Mouse (Mus musculus) erythroblast, embryonic 14.5 days (primary cell): ENCODE results near the gene Adamtsl4.

Source experiments
- GATA1 ChIP-seq: IDR thresholded peaks from 2 replicates; pipeline ENCODE4 v1.6.1; 2012; ENCODE audit warnings: low read length, inconsistent platforms, mixed read lengths
- TAL1 ChIP-seq: IDR thresholded peaks from 3 replicates; pipeline ENCODE4 v1.6.1; 2012; ENCODE audit warnings: low read length, inconsistent platforms, mixed read lengths

DNA sequence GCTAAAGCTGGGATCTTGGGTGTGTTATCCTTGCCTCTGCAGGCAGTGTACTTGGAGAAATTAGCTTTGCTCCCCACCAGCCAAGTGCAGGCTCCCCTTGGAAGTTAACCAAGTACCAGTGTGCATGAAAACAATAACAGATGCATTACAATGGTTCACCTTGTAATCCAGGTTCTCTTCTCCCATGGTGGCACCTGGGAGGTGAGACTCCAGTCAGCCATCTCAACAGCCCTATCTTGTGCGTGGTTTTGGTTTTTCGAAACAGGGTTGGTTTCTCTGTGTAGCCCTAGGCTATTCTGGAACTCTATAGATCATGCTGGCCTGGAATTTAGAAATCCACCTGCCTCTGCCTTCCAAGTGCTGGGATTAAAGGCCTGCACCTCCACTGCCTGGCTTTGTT lies 24.2 kb downstream of the Adamtsl4 start:
- TF ChIP-seq GATA1 (no peak), TAL1 (no peak)
